Mouse (Mus musculus): ENCODE results near the gene Hsd17b14.

DNA sequence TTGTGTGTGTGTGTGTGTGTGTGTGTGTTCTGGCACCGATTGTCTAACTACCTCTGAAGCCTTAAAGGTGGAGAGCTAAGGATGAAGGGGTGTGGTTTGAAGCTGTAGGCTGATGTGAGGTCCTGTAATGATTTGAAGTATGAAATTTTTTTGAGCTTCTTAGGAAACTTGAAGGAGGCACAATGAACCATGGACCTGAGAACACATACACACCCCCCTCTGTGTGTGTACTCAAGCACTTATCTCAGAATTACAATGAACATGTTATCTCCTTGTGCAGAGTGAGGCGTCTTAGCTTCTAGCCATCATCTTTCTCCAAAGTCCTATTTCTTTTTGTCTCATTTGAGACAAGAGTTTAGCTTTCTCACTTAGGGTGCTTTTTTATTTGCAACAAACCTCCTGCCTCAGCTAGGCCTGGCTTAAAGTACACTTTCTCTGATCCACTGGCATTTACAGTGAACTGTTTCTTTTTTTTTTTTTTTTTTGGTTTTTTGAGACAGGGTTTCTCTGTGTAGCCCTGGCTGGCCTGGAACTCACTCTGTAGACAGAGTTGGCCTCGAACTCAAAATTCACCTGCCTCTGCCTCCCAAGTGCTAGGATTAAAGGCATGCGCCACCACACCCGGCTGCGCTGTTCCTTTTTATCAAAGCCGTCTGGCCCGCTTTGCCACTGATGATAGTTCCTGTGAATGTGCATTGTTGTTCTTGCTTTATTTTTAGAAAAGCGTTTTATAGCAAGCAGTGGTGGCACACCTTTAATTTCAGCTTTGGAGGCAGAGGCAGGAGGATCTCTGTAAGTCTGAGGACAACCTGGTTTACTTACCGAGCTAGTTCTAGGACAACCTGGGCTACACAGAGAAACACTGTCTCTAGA is 14.1 kb downstream of the Hsd17b14 start:
- TF ChIP-seq GATA1 (IDR thresholded peaks at IDR 0.05; ENCODE audit: borderline replicate concordance, low read length) (no peak), FLI1 (IDR thresholded peaks at IDR 0.05; ENCODE audit: low read length) (no peak)
